8 mouse cellular contexts compared by ENCODE assay signal in the genomic region with DNA sequence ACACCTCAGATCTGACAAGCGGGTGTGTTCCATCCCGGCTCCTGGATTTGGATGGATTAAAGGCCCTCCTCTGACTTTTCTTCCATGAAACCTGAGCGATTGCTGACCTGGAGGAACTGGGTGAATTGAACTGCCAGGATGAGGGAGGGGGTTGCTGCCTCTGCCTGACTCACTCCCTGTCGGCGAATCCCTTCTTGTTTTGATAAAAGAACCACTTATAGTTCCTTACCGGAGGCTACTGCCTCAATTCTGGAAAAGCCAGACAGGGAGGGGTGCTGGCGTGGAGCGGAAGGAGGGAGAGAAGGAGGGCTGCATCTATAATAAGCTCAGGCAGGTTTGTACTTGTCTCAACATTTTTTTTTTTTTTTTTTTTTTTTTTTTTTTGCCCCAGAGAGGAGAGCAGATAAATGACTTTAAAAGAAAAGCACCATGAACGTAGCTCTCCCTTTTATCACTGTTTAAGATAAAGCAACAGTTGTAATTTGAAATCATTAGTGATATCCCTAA.
A peak's percentile ranks its signal among the peaks of the same experiment; 100 is the strongest.
DNase-seq lines count a peak whose midpoint lies in the region; ATAC-seq lines count a peak whose summit lies in the region.

No protein-coding gene starts in this region.

- no peaks in the 10 kb centered on the region for H3K9me3 ChIP-seq in embryonic facial prominence, embryonic 10.5 days
- no peaks in the 10 kb centered on the region for H3K9me3 ChIP-seq in hindbrain, embryonic 11.5 days (ENCODE audit: control insufficient read depth, low read length)
- H3K9me3 ChIP-seq in liver, embryonic 12.5 days (replicated peaks), result no peaks in the 10 kb centered on the region

- peak overlapping the region; percentile 92 for H3K27ac ChIP-seq in embryonic facial prominence, embryonic 10.5 days (replicated peaks)
- no peak overlapping the region; the same call in 1 of the 2 replicates for H3K27ac ChIP-seq in hindbrain, embryonic 11.5 days (ENCODE audit: low read depth, low read length)
- H3K27ac ChIP-seq in liver, embryonic 12.5 days, result no peak overlapping the region

- intact Hi-C loops in left cerebral cortex, postnatal 25 days (cut with DNase I), result loop anchor here (1.0 to 10.0 kb wide), 3 partner anchors 21 to 131 kb away; no protein-coding TSS in a partner anchor

- ATAC-seq in hindbrain, embryonic 11.5 days (ENCODE audit: low FRiP score), result peak; percentile 1; the same call in 1 of the 2 replicates
- no peak for ATAC-seq in liver, embryonic 12.5 days

- H3K4me3 ChIP-seq in embryonic facial prominence, embryonic 10.5 days, result peak overlapping the region; percentile 83
- H3K4me3 ChIP-seq in hindbrain, embryonic 11.5 days (ENCODE audit: low read depth, low read length), result peak overlapping the region; percentile 71
- H3K4me3 ChIP-seq in liver, embryonic 12.5 days, result peak overlapping the region; percentile 70

- 0 out of 2 replicates have a peak, but pooled peaks cover 3% of the 10 kb centered on the region for H3K27me3 ChIP-seq in embryonic facial prominence, embryonic 10.5 days (replicated peaks; ENCODE audit: low read depth, poor library complexity, severe bottlenecking)
- peaks cover 4% of the 10 kb centered on the region; the same call in 1 of the 2 replicates for H3K27me3 ChIP-seq in hindbrain, embryonic 11.5 days (ENCODE audit: control insufficient read depth, insufficient read depth, low read length)
- peaks cover 42% of the 10 kb centered on the region for H3K27me3 ChIP-seq in liver, embryonic 12.5 days (replicated peaks)

- peak; percentile 24 to 65 for DNase-seq in left cerebral cortex, postnatal 25 days (ENCODE audit: low spot score in 2 of 2)
- DNase-seq in left cerebral cortex, adult 11 months (ENCODE audit: low spot score), result no peak
- peak; percentile 64 for DNase-seq in embryonic facial prominence, embryonic 10.5 days (ENCODE audit: low spot score)
- DNase-seq in hindbrain, embryonic 11.5 days (ENCODE audit: low spot score), result peak; percentile 55
- DNase-seq in right cerebral cortex, postnatal 4 days, result peak; percentile 13
- no peak for DNase-seq in T-cell, adult 2 months (ENCODE audit: low spot score)
- no peak for DNase-seq in testis, postnatal 14 days (ENCODE audit: low spot score)

- H3K9ac ChIP-seq in hindbrain, embryonic 11.5 days (ENCODE audit: low read depth, low read length), result peak overlapping the region; percentile 51; the same call in 1 of the 2 replicates
- H3K9ac ChIP-seq in liver, embryonic 12.5 days, result no peak overlapping the region

- peak overlapping the region; percentile 85 for H3K4me2 ChIP-seq in hindbrain, embryonic 11.5 days (replicated peaks; ENCODE audit: low read depth, low read length)
- peak overlapping the region; percentile 93 for H3K4me2 ChIP-seq in liver, embryonic 12.5 days

- peaks cover 49% of the 10 kb centered on the region for H3K4me1 ChIP-seq in embryonic facial prominence, embryonic 10.5 days
- no peaks in the 10 kb centered on the region; the same call in 1 of the 2 replicates for H3K4me1 ChIP-seq in hindbrain, embryonic 11.5 days (replicated peaks; ENCODE audit: control insufficient read depth, insufficient read depth, low read length)
- peaks cover 60% of the 10 kb centered on the region for H3K4me1 ChIP-seq in liver, embryonic 12.5 days

- under 1% methylated on average over 9 of the region's 9 CpGs for WGBS in embryonic facial prominence, embryonic 10.5 days
- 3% methylated on average over 9 of the region's 9 CpGs for WGBS in hindbrain, embryonic 11.5 days
- 9% methylated on average over 9 of the region's 9 CpGs for WGBS in liver, embryonic 12.5 days (ENCODE audit: insufficient replicate concordance)

- H3K36me3 ChIP-seq in embryonic facial prominence, embryonic 10.5 days (replicated peaks), result peaks cover 6% of the 10 kb centered on the region; the same call in 1 of the 2 replicates
- no peaks in the 10 kb centered on the region for H3K36me3 ChIP-seq in hindbrain, embryonic 11.5 days (ENCODE audit: control insufficient read depth, insufficient read depth, low read length)
- H3K36me3 ChIP-seq in liver, embryonic 12.5 days, result no peaks in the 10 kb centered on the region

Comparison
In these comparisons a context has a peak if more than half of its experiments do, and no peak if none do; other contexts are left out.
1. DNase-seq: peak in left cerebral cortex, postnatal 25 days (2 of 2), embryonic facial prominence, embryonic 10.5 days (single experiment), hindbrain, embryonic 11.5 days (single experiment) and right cerebral cortex, postnatal 4 days (single experiment); none in left cerebral cortex, adult 11 months (single experiment), T-cell, adult 2 months (single experiment) and testis, postnatal 14 days (single experiment).
2. Peak in every context shown above with its lines, with median percentiles within 50 percentile points of each other: H3K4me3 ChIP-seq.